Mouse (Mus musculus): ENCODE data around the gene Map4k2.
A peak's percentile ranks its signal among the peaks of the same experiment; 100 is the strongest.

- TF ChIP-seq TCF12 (IDR thresholded peaks at IDR 0.05; ENCODE audit: insufficient read depth, poor library complexity, severe bottlenecking) (no peak), POLR2AphosphoS2 (IDR thresholded peaks at IDR 0.05; ENCODE audit: insufficient read length, low read depth) (peak; percentile 49), POLR2A (IDR thresholded peaks at IDR 0.05; ENCODE audit: insufficient read length, low read depth) (no peak), USF1 (IDR thresholded peaks at IDR 0.05; ENCODE audit: low read depth) (no peak), TCF3 (IDR thresholded peaks at IDR 0.05; ENCODE audit: insufficient read length, low read depth) (no peak), SRF (IDR thresholded peaks at IDR 0.05; ENCODE audit: control insufficient read depth, insufficient read length, low read depth) (no peak), E2F4 (IDR thresholded peaks at IDR 0.05; ENCODE audit: insufficient read depth) (no peak), CEBPB (IDR thresholded peaks at IDR 0.05; ENCODE audit: insufficient read depth, poor library complexity, severe bottlenecking) (no peak)
Observed at GRCm38 (mm10) chr19:6300402-6300841, 40.5 kb upstream of the Map4k2 start.

All from myocyte (in vitro differentiated cells).